Mouse (Mus musculus) CD4-positive, CD25-positive, alpha-beta regulatory T cell (primary cell): ENCODE results near the gene 9030025P20Rik. TPM values are rescaled to one million over a fixed set of nuclear protein-coding genes. Genes with fewer than 3 reads are reported as not detected.

Source experiments
- polyA plus RNA-seq: library from polyadenylated mRNA; unstranded; fragments of 100-300 nt; shearing (Covaris generic); gene quantifications from one replicate; pipeline ENCODE4 v1.2.1, GENCODE M21; 2017

9030025P20Rik gene
- 21.7 TPM for polyA plus RNA-seq

DNA sequence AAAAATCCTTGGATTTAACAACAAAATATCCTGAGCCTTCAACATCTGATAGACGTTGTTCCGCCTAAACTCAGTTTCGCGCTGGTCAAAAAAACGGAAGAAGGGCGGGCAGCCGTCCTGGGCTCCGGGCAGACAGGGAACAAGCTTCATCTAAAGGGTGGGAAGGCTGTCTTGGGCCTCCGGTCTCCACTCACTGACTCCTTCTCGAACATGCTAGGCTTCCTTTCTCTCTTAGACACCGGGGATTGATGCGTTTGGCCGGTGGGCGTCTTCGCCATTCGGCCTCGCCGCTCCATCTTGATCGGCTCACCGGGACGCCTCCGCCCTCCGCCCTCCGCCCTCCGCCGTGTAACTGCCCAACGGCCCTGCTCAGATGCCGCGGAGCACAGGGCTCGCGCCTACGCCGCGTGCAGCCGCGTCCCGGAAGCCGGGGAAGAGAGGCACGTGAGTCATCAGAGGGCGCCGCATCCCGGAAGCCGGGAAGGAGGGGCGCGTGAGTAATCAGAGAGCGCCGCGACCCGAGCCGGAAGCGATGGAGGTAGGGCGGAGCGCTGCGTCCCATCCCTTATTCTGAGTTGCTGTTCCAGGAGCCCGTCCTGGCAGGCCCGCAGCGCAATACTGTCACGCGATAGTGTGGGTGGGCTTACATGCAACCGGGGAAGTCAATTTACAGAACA is at the start of gene 9030025P20Rik, which contains the start of gene Gm3417:
Gene 9030025P20Rik, plus strand, starts transcription at position 107 of the 677 bp plus-strand sequence.
Gene Gm3417, minus strand, starts transcription at position 429 of the 677 bp plus-strand sequence.

DNA sequence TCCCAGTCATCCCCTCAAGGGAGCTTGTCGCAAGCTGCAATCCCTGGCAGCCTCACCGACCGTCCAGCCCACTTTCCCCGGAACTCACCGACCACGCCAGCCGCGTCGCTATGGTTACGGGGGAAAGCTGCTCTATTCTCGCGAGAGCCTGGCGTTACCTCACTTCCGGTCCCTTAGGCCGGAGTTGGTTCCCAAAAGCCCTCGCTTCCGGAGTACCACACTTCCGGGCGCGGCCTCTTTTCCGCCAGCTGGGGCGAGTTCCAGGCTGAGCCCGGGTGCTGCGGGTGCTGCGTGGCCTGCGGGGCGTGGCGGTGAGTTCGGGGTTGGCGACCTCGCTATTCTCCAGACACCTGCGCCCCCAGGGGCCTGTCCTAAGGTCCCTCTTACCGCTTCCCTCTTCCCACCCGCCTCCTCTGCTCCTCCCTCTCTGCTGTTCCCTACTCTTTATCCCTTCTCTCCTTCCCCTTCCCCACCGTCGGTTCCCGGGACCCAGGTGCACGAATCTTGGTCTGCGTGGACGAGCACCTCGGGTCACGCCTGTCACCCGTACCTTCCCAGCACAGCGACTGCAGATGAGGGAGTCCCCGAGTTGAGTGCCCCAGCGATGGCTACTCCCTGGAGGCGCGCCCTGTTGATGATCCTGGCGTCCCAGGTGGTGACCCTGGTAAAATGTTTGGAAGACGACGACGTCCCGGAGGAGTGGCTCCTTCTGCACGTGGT is 35.1 kb upstream of the 9030025P20Rik start, which contains the start of the genes Wdr27 and 1600012H06Rik:
Gene Wdr27, minus strand, starts transcription at position 150 of the 720 bp plus-strand sequence.
Gene 1600012H06Rik, plus strand, starts transcription at position 176 of the 720 bp plus-strand sequence.

DNA sequence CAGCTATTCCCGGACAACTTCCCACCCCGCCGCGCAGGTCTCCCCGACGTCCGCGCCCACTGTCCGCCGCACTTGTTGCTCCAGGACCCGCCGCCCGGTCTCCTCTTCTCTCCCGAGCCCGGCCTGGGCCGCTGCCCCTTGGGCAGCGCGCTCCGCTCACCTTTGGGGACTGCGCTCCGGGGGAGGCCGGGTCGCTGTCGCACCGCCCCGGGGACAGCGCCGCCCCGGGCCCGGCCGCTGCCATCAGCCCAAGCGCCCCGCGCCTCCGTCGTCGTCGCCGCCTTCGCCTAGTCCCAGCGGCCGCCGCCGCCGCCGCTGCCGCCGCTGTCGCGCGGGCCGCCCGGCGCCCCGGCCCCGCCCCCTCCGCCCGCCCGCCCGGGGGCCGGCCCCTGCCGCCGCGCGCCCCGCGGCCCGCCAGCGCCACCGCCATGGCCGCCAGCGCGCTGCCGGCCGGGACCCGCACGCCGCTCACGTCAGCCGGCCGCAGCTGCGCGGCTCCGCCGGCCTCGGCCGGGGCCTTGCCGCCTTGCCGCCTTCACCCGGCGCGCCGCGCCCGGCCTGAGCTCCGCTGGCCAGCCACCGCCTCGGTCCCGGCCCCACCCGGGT is 17.2 kb upstream of the 9030025P20Rik start, which contains the start of gene Phf10:
Gene Phf10, minus strand, starts transcription at position 323 of the 606 bp plus-strand sequence.

DNA sequence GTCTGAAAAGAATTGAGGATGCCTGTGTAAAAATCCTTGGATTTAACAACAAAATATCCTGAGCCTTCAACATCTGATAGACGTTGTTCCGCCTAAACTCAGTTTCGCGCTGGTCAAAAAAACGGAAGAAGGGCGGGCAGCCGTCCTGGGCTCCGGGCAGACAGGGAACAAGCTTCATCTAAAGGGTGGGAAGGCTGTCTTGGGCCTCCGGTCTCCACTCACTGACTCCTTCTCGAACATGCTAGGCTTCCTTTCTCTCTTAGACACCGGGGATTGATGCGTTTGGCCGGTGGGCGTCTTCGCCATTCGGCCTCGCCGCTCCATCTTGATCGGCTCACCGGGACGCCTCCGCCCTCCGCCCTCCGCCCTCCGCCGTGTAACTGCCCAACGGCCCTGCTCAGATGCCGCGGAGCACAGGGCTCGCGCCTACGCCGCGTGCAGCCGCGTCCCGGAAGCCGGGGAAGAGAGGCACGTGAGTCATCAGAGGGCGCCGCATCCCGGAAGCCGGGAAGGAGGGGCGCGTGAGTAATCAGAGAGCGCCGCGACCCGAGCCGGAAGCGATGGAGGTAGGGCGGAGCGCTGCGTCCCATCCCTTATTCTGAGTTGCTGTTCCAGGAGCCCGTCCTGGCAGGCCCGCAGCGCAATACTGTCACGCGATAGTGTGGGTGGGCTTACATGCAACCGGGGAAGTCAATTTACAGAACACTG is 31.6 kb downstream of the 9030025P20Rik start, which contains the start of gene Gm3435:
Gene Gm3435, plus strand, starts transcription at position 471 of the 708 bp plus-strand sequence.

Other genes starting within 250 kb of the 9030025P20Rik start
- 0.51 TPM for gene Wdr27, start 35.3 kb upstream of the 9030025P20Rik start, polyA plus RNA-seq
- gene 1600012H06Rik, start 35.3 kb upstream of the 9030025P20Rik start, polyA plus RNA-seq, result 29.8 TPM
- 44.9 TPM for gene Phf10, start 17.2 kb upstream of the 9030025P20Rik start, polyA plus RNA-seq
- gene Gm3417, start 322 bp downstream of the 9030025P20Rik start, polyA plus RNA-seq, result not detected
- gene Gm3435, start 31.7 kb downstream of the 9030025P20Rik start, polyA plus RNA-seq, result 13.5 TPM
- gene Ermard, start 62.7 kb downstream of the 9030025P20Rik start, polyA plus RNA-seq, result 161 TPM
- 2.8 TPM for gene Tcte3, start 63.0 kb downstream of the 9030025P20Rik start, polyA plus RNA-seq
- 2.7 TPM for gene Gm3448, start 63.1 kb downstream of the 9030025P20Rik start, polyA plus RNA-seq